Mouse (Mus musculus) cerebellum, adult 18-20 months (tissue): Measurements from ENCODE around the gene Hoxd10.
A peak's percentile ranks its signal among the peaks of the same experiment; 100 is the strongest.

Experiments
- DNase-seq, 2 experiments: peaks; one replicate each; pipeline ENCODE4 v3.0.0; 2021

The Hoxd10 gene

DNA sequence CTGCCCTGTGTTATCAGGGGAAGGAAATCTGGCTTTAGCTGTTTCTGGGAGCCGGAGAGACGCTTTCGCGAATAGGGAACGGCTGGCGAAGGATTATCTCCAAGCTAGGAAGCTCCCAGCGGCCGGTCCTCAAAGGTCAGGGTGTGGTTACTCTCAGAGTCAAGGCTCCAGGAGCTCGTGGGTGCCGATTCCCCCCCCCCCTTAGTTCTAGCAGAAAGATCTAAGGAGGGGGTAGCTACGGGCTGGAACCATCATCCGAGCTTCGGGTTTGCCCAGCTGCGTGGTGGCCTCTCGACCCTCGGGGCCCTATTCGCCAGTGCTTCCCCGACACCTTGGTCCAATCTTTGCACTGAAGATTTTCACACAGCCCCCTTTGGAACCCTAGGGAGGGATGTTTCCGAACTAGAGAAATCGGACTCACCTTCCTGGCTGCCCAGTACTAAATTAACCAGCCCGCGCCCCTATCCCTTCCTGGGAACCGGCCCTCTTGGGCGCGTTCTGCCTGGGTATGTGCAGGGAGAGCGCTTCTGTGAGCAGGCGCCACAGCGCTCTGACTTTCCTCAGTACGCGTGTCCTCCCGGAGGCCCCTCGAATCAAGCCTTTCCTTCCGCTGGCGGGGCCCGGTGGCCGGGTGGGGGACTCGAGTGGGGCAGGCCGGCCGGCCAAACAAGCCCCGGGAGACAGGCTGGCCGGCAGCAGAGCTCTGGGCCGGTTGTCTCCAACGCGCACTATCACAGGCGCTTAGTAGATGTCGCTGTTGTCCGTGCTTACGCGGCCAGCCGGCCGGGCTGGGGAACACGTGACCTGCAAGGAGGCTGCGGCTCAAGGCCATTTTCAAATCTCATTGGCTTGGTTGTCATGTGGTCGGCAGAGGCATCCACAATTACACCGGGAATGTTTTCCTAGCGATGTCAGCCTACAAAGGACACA is at the start of gene Hoxd10:
Gene Hoxd10, plus strand, starts transcription at position 903 of the 930 bp plus-strand sequence.
- no peak for DNase-seq

- no peak for DNase-seq
Observed at GRCm38 (mm10) chr2:74642431-74642830, 49.3 kb upstream of the Hoxd10 start.

GRCm38 (mm10) chr2:74645631-74646030 is 46.1 kb upstream of the Hoxd10 start:
- no peak for DNase-seq

GRCm38 (mm10) chr2:74647082-74647864 is 44.5 kb upstream of the Hoxd10 start:
- DNase-seq: no peak

GRCm38 (mm10) chr2:74652996-74653340 is 38.8 kb upstream of the Hoxd10 start:
- DNase-seq: no peak

- no peak for DNase-seq
Observed at GRCm38 (mm10) chr2:74653781-74654535, 37.8 kb upstream of the Hoxd10 start.

GRCm38 (mm10) chr2:74654743-74655419 is 36.8 kb upstream of the Hoxd10 start:
- DNase-seq: no peak

DNA sequence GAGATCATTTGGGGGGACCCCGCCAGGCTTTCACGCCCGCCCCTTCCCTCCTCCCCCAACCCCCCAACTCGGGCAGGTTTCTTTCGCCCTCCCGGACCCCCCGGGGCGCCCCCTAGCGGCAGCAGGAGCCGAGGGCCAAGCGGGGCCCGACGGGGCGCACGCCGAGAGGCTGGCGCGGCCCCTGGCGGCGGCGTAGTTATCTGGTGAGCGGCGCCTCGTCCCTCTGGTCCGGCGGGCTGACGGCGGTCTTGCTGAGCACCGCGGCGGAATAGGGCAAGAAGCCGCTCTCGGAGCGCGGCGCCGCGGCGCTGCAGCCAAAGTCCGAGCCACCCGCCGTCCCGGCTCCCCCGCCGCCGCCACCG is 36.3 kb upstream of the Hoxd10 start:
- no peak for DNase-seq

- DNase-seq: no peak
Observed at GRCm38 (mm10) chr2:74655821-74656631, 35.7 kb upstream of the Hoxd10 start.

GRCm38 (mm10) chr2:74656632-74657021 is 35.1 kb upstream of the Hoxd10 start:
- no peak for DNase-seq

GRCm38 (mm10) chr2:74657251-74658023 is 34.3 kb upstream of the Hoxd10 start:
- DNase-seq: no peak

GRCm38 (mm10) chr2:74658024-74658666 is 33.6 kb upstream of the Hoxd10 start:
- no peak for DNase-seq

- DNase-seq: no peak
Observed at GRCm38 (mm10) chr2:74658667-74659371, 32.9 kb upstream of the Hoxd10 start.

GRCm38 (mm10) chr2:74659507-74660005 is 32.2 kb upstream of the Hoxd10 start, which contains the start of gene Evx2:
Gene Evx2 (minus strand): TSS chr2:74659557.
- no peak for DNase-seq

GRCm38 (mm10) chr2:74660421-74661375 is 31.0 kb upstream of the Hoxd10 start:
- DNase-seq: no peak

- no peak for DNase-seq
Observed at GRCm38 (mm10) chr2:74661685-74662084, 30.0 kb upstream of the Hoxd10 start.

GRCm38 (mm10) chr2:74663291-74663925 is 28.3 kb upstream of the Hoxd10 start:
- peak in 1 of 2 experiments; percentile 25 for DNase-seq

- no peak for DNase-seq
Observed at GRCm38 (mm10) chr2:74666411-74666810, 25.3 kb upstream of the Hoxd10 start.
